Mouse (Mus musculus): Measurements from ENCODE around the gene Snx25.

DNA sequence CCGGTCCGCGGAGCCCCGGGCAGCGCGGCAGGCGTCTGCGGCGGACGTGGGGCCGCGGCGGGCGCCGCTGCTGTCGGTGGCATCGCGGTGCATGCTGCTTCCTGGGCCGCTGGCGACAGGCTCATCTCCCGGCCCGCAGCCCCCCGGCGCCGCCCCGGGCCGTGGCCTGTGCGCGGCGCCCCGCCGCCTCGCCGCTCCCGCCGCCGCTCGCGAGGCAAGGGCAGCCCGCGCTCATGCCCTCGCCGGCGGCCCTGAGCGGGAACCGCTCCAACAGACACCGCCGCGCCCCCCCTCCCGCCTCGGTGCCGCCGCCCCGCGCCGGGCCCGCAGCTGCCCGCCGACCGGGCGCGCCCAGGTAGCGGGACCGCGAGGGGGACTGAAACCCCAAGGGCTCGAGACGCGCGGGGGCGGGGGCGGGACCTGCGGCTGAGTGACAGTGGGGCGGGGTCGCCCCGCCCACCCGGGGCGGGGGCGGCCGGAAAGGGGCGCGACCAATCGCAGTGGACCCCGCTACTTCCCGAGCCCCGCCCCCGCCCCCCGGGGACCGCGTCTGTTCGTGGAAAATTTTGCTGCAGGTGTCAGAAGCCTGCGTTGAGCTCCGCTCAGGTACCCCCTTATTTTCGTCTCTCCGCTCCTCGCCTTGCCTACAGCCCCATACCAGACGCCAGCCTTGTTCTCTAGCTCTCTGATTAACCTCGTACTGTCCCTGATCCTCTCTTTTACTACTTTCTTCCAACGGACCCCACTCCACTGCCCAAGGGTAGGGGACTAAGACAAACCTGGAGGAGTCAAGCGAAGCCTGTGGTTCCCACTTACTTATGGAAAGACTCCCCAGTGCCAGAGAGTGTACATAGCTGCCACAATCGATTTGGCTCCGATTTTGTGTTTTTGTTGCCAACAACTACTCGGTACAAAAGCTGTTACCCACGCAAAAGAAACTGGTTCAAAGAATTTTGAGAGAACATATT, at the start of gene Snx25:
- TF ChIP-seq CTCF (IDR thresholded peaks at IDR 0.05; ENCODE audit: control insufficient read depth, insufficient read depth, low read length) (no peak), POLR2A (IDR thresholded peaks at IDR 0.05; ENCODE audit: borderline replicate concordance, control insufficient read depth, low read depth, low read length) (no peak)
